Mouse (Mus musculus) E14TG2a.4 (cell line): Measurements from ENCODE around the gene Actr1b.

Experiments used
- CTCF ChIP-seq: conservative IDR thresholded peaks from 2 replicates; pipeline ENCODE4 v1.5.1; 2014; ENCODE audit warnings: low read length
- NANOG ChIP-seq: IDR thresholded peaks from 2 replicates; pipeline ENCODE4 v1.6.1; 2014; ENCODE audit warnings: borderline replicate concordance, low read length, mixed read lengths

- TF ChIP-seq CTCF (no peak), NANOG (no peak)
Observed at GRCm38 (mm10) chr1:36697030-36697429, 17.2 kb downstream of the Actr1b start.
